12 mouse cellular contexts compared by ENCODE assay signal in the genomic region with DNA sequence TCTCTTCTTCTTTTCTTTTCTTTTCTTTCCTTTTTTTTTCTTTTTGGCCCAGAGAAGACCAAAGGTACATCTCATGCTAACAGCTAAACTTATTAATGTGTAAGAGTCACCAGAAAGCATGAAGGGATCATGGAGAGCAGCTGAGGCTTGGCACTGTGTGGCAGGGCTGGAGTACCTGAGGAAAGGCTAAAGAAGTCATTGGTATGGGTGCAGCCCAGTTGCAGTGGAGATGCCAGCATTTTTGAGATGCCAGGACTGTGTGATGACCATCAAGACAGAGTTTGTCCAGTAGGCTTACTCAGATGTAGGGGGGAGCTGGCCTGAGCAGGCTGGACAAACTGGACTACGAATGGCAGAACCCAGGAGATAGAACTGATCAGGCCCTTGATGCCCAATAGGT.
"Had no signal": no experiment of that assay in that cellular context is flagged by ENCODE, and none has a peak within 500 bp of the region (broad histone marks: within the 10 kb centered on the region; RNA-seq: fewer than 3 reads in every experiment).

No protein-coding gene starts in this region.

- DNase-seq: retina, postnatal 1 day; right cerebral cortex, adult 18-20 months; right cerebral cortex, postnatal 14 days; right cerebral cortex, postnatal 25 days; right cerebral cortex, postnatal 4 days; spleen, adult 18-20 months; thymus, adult 18-20 months; thymus, adult 2 months; thymus, postnatal 14 days; thymus, postnatal 25 days; thymus, postnatal 36 days; thymus, postnatal 4 days had no signal
